Mouse (Mus musculus) central nervous system, embryonic 14 days (tissue): ENCODE results near the gene Gm42878. TPM values are rescaled to one million over a fixed set of nuclear protein-coding genes. Genes with fewer than 3 reads are reported as not detected.

Experiments used
- polyA plus RNA-seq: library from polyadenylated mRNA; depleted of rRNA; stranded (reverse); fragments of >200 nt; gene quantifications from 2 replicates; pipeline ENCODE4 v1.2.3, GENCODE M21; 2012; rRNA removed

Gene Gm42878
- polyA plus RNA-seq = 0.28 and 0.39 TPM in 2 replicates

DNA sequence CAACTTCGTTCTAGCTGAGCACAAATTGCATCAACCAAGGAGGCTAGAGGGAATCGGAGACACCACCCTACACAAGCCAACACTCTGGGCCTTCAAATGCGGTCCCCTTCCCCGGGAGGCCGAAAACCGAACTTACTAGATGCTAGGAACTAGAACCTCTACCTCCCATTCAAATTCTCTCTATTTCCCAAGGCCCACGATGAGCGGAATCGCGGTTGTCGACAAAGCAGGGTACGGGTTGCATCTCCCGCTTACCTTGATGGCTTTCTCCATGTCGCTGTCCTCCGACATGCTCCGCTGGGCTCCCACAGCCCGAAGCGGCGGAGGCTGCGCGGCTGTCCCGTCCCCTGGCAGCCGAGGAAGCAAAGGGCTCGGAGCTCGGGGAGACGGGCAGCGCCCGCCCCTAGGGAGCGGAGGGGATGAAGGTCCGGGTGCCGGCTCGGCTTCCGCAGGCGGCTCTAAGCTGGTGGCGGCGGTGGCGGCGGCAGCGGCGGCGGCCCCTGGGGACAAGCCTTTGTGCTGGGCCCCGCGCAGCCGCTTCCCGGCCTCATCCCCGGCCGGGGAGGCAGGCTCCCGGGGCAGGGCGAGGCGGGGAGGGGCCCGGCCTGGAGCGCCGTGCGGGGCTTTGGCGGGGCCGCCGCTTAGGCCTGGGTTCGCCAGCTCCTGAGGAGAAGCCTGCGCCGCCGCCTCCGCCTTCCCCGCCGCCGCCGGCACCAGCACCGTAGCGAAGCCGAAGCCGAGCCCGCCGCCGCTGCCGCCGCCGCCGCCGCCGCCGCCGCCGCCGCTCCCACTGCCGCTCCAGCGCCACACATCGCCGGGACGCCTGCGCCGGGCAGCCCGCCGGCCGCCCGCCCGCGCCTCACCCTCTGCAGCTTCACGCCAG lies at the start of gene Gm42878, which contains the start of gene Adam1a:
TSS of gene Gm42878 (minus strand) at position 573 of the 883 bp plus-strand sequence.
TSS of gene Adam1a (minus strand) at position 573 of the 883 bp plus-strand sequence.

DNA sequence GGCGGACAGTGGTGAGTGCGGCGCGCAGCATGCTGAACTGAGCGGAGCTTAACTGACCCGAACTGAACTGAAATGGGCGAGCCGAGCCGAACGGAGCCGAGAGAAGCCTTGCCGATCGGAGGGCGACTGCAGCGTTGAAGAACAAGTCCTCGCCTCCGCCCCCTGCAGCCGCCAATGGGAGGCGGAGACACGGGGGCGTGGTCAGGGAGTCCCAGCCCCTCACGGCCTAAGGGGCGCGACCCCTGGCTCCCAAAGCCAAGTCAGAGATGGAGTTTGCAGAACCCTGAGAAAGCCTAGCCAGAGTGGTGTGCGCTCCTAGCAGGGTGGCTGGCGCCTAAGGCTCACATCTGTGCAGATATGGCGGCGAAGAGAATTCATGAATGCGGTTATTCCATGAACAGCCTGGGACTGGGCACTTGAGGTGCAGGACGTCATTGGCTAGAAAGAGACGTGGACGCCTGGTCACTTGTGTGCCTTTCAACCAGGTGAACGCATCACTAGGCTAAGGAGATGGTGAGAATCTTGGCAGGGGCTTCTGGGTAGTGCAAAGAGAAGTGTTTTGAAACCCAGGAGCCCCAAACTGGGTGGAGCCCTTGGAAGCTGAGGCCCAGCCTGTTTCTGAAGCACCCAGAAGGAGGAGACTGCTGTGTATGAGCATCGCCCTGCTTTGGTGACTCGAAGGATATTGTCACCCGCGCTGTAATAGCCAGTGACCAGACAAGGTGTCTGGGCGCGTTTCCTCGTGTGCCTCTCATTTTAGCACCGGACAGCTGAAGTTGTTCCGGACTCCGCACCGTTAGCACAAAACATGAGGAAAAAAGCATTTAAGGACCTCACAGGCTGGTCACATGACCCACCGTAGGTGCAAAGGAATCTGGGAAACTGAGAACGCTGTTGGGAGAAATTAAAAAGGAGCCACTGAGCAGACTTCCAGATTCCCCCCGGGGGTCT lies 48.4 kb upstream of the Gm42878 start, which contains the start of gene Aldh2:
TSS of gene Aldh2 (minus strand) at position 374 of the 951 bp plus-strand sequence.

DNA sequence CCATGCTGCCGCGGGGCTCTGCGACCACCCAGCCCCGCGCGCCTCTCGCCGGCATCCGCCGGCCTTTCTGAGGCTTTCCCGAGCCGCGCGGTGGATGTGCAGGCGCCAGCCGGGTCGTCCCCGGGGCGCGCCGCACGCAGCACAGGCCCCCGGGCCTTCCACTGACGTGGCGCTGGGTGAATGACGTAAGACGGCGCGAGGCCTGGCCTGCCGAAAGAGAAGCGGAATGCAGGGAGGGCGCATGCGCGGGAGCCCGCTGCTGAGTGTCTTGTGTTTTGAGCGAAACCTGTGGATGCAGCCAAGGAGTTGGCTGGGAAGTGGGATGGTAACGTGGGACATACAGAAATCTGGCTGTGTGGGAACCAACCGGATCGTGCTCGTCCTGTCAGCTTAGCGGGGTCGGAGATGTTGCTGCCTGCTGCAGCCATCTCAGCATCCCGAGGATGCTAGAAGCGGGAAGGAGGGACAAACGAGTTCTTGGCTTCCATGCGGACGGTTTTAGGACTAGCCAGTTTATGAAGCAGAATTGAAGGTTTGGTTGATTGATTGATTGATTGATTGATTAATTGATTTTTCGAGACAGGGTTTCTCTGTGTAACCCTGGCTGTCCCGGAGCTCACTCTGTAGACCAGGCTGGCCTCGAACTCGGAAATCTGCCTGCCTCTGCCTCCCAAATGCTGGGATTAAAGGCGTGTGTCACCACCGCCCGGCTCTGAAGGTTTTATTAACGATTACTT lies 679 bp upstream of the Gm42878 start, which contains the start of gene Mapkapk5:
TSS of gene Mapkapk5 (minus strand) at position 113 of the 737 bp plus-strand sequence.

DNA sequence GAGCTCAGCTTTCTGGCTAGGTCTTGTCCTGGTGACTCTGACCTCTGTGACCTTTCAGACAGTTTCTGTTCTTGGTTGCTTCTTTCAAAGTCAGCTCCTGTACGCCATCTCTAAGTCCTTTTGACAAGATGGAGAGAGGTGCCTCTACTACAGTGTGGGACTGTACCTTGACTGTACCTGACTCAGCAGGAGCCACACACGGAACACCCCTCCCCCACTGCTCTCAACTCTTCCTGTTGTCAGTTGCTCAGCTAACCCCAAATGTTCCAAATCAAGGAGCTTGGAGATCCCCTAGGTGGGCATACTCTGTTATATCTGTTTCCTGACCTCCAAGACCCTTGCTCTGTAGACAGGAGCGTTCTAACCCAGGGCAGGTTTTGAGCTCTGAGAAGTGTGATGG lies 42.1 kb downstream of the Gm42878 start, which contains the start of gene Adam1b:
TSS of gene Adam1b (minus strand) at position 205 of the 400 bp plus-strand sequence.

Other genes with a start within 250 kb of the Gm42878 start
- 167 and 181 TPM in 2 replicates for gene Trafd1, start 159.8 kb downstream of the Gm42878 start, polyA plus RNA-seq
- gene Naa25, start 147.5 kb downstream of the Gm42878 start, polyA plus RNA-seq = 25.9 and 28.1 TPM in 2 replicates
- gene Tmem116, start 93.6 kb downstream of the Gm42878 start, polyA plus RNA-seq = 1.0 and 1.5 TPM in 2 replicates
- 135 and 148 TPM in 2 replicates for gene Erp29, start 93.0 kb downstream of the Gm42878 start, polyA plus RNA-seq
- not detected in 2 replicates for gene Adam1b, start 42.0 kb downstream of the Gm42878 start, polyA plus RNA-seq
- gene Adam1a, start within 50 bp of the Gm42878 start, polyA plus RNA-seq = 33.9 and 34.1 TPM in 2 replicates
- gene Mapkapk5, start 423 bp upstream of the Gm42878 start, polyA plus RNA-seq = 129 and 142 TPM in 2 replicates
- 127 and 168 TPM in 2 replicates for gene Aldh2, start 48.3 kb upstream of the Gm42878 start, polyA plus RNA-seq
- 1.7 and 2.5 TPM in 2 replicates for gene Acad12, start 73.5 kb upstream of the Gm42878 start, polyA plus RNA-seq
- gene Acad10, start 115.0 kb upstream of the Gm42878 start, polyA plus RNA-seq = 1.8 and 2.1 TPM in 2 replicates
- 34.7 and 37.6 TPM in 2 replicates for gene Brap, start 115.1 kb upstream of the Gm42878 start, polyA plus RNA-seq
- 150 and 171 TPM in 2 replicates for gene Atxn2, start 165.9 kb upstream of the Gm42878 start, polyA plus RNA-seq